Mouse (Mus musculus): ENCODE measurements around the gene Gm4894. TPM values are rescaled to one million over a fixed set of nuclear protein-coding genes. Genes with fewer than 3 reads are reported as not detected.
A peak's percentile ranks its signal among the peaks of the same experiment; 100 is the strongest.

The Gm4894 gene
- total and polyA plus RNA-seq, 3 experiments: not detected

DNA sequence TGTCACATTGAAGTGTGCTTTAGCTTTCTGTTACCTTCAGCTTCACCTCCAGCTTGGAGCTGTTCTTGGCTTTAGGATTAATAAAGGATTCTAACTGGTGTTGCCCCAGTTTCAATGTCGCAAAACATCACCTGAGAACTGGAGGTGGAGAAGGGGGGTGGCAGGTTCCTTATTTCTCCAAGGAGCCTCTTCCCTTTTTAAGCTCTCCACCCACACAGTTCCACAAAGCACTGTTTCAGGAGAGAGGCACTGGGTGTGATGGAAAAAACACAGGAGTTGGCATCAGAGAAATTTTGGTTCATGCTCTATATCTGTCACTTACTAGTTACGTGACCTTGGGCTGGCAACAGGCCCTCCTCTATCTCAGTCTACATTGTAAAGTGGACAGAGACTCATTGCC lies 21.3 kb upstream of the Gm4894 start:
- H3K9me3 ChIP-seq (replicated peaks; ENCODE audit: insufficient read depth, low read length): no peaks in the 10 kb centered on the region
- DNase-seq (ENCODE audit: low read depth, low spot score): no peak
- no peaks in the 10 kb centered on the region for H3K27me3 ChIP-seq (ENCODE audit: control insufficient read depth in 1 of 2, insufficient read depth in 2 of 2, low read length in 2 of 2)
- no peaks in the 10 kb centered on the region for H3K4me1 ChIP-seq (ENCODE audit: control insufficient read depth in 1 of 2, insufficient read depth in 2 of 2, low read length in 2 of 2)
- no peak overlapping the region for H3K9ac ChIP-seq (ENCODE audit: control insufficient read depth, low read depth, low read length, poor library complexity, severe bottlenecking)
- no peak overlapping the region for H3K27ac ChIP-seq (ENCODE audit: control insufficient read depth, low read depth, low read length)
- H3K4me3 ChIP-seq (ENCODE audit: control insufficient read depth in 1 of 2, insufficient read depth in 1 of 2, low read depth in 2 of 2, low read length in 2 of 2): no peak overlapping the region
- H3K36me3 ChIP-seq (ENCODE audit: control insufficient read depth in 1 of 2, insufficient read depth in 2 of 2, low read length in 2 of 2): no peaks in the 10 kb centered on the region
- H3K79me2 ChIP-seq (ENCODE audit: control insufficient read depth, insufficient read depth, low read length, poor library complexity): no peaks in the 10 kb centered on the region
- TF ChIP-seq KAT2A (conservative IDR thresholded peaks at IDR 0.05; ENCODE audit: low read depth, low read length) (no peak), ZMIZ1 (IDR thresholded peaks at IDR 0.05; ENCODE audit: low read depth, low read length) (no peak), HCFC1 (IDR thresholded peaks at IDR 0.05; ENCODE audit: low read depth, low read length) (no peak), E2F4 (IDR thresholded peaks at IDR 0.05; ENCODE audit: borderline replicate concordance, low read depth, low read length) (no peak), NELFE (IDR thresholded peaks at IDR 0.05; ENCODE audit: low read depth, low read length) (no peak), GATA1 (IDR thresholded peaks at IDR 0.05; ENCODE audit: low read depth, low read length) (no peak), TBP (IDR thresholded peaks at IDR 0.05; ENCODE audit: low read depth, low read length) (no peak), POLR2A (IDR thresholded peaks at IDR 0.05; ENCODE audit: control insufficient read depth in 1 of 2, insufficient read depth in 1 of 2, low read depth in 1 of 2, low read length in 2 of 2, poor library complexity in 1 of 2) (no peak), ELF1 (IDR thresholded peaks at IDR 0.05; ENCODE audit: low read depth, low read length) (no peak), MEF2A (IDR thresholded peaks at IDR 0.05; ENCODE audit: extremely low read depth, insufficient replicate concordance, low read depth, low read length, poor library complexity, severe bottlenecking) (no peak), CHD1 (IDR thresholded peaks at IDR 0.05; ENCODE audit: low read depth, low read length) (no peak)

DNA sequence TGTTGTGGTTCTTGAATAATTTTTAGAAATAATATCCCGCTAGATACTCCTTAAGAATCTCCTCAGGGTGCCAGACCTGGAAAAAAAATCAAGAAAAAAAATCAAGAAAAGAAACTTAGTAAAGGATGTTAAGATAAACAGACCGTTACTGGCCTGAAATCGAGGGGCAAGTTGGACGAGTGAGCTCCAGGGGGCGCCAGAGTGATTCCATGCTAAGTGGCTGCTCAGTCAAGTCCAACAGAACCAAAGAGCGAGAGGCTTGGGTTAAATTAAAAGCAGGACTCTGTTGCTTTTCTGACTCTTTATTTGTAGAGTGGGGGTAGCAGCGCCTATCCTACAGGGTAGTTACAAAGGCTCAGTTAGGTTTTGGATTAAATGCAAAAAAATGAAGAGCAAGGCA lies 3.5 kb upstream of the Gm4894 start:
- no peaks in the 10 kb centered on the region for H3K4me1 ChIP-seq (ENCODE audit: control insufficient read depth in 1 of 2, insufficient read depth in 2 of 2, low read length in 2 of 2)
- DNase-seq (ENCODE audit: low read depth, low spot score): peak; percentile 23
- H3K9ac ChIP-seq (ENCODE audit: control insufficient read depth, low read depth, low read length, poor library complexity, severe bottlenecking): no peak overlapping the region
- no peaks in the 10 kb centered on the region for H3K27me3 ChIP-seq (ENCODE audit: control insufficient read depth in 1 of 2, insufficient read depth in 2 of 2, low read length in 2 of 2)
- H3K9me3 ChIP-seq (replicated peaks; ENCODE audit: insufficient read depth, low read length): no peaks in the 10 kb centered on the region
- H3K79me2 ChIP-seq (ENCODE audit: control insufficient read depth, insufficient read depth, low read length, poor library complexity): no peaks in the 10 kb centered on the region
- H3K27ac ChIP-seq (ENCODE audit: control insufficient read depth, low read depth, low read length): no peak overlapping the region
- TF ChIP-seq GABPA (IDR thresholded peaks at IDR 0.05; ENCODE audit: low read depth, low read length) (no peak), NRF1 (IDR thresholded peaks at IDR 0.05; ENCODE audit: insufficient read depth, low read depth, low read length, poor library complexity, severe bottlenecking) (no peak), ZMIZ1 (IDR thresholded peaks at IDR 0.05; ENCODE audit: low read depth, low read length) (no peak), RAD21 (IDR thresholded peaks at IDR 0.05; ENCODE audit: low read depth, low read length) (peak; percentile 23), MAX (IDR thresholded peaks at IDR 0.05; ENCODE audit: low read length) (no peak), CTCF (IDR thresholded peaks at IDR 0.05 in 2 of 3, conservative IDR thresholded peaks at IDR 0.05 in 1 of 3; ENCODE audit: control insufficient read depth in 1 of 3, insufficient read depth in 1 of 3, low read depth in 2 of 3, low read length in 3 of 3, poor library complexity in 1 of 3, severe bottlenecking in 1 of 3) (peak; percentile 16 to 54 (median 37); a peak in 4 of 6 replicates), ELF1 (IDR thresholded peaks at IDR 0.05; ENCODE audit: low read depth, low read length) (no peak), CHD1 (IDR thresholded peaks at IDR 0.05; ENCODE audit: low read depth, low read length) (no peak), BHLHE40 (IDR thresholded peaks at IDR 0.05; ENCODE audit: borderline replicate concordance, low read depth, low read length) (no peak), ZNF384 (IDR thresholded peaks at IDR 0.05; ENCODE audit: low read depth, low read length) (no peak), ZC3H11A (IDR thresholded peaks at IDR 0.05; ENCODE audit: low read depth, low read length) (no peak), SIN3A (IDR thresholded peaks at IDR 0.05; ENCODE audit: low read length) (no peak), USF2 (IDR thresholded peaks at IDR 0.05; ENCODE audit: borderline replicate concordance in 1 of 2, insufficient read depth in 1 of 2, low read depth in 1 of 2, low read length in 2 of 2) (no peak), JUND (IDR thresholded peaks at IDR 0.05; ENCODE audit: low read depth, low read length) (no peak), MEF2A (IDR thresholded peaks at IDR 0.05; ENCODE audit: extremely low read depth, insufficient replicate concordance, low read depth, low read length, poor library complexity, severe bottlenecking) (no peak), GATA1 (IDR thresholded peaks at IDR 0.05; ENCODE audit: low read depth, low read length) (no peak), TAL1 (IDR thresholded peaks at IDR 0.05; ENCODE audit: low read length) (no peak), SMC3 (IDR thresholded peaks at IDR 0.05; ENCODE audit: low read depth, low read length) (peak; percentile 28; the same call in 1 of the 2 replicates), MYC (IDR thresholded peaks at IDR 0.05; ENCODE audit: low read depth, low read length) (no peak)
- H3K4me3 ChIP-seq (ENCODE audit: control insufficient read depth in 1 of 2, insufficient read depth in 1 of 2, low read depth in 2 of 2, low read length in 2 of 2): no peak overlapping the region
- no peaks in the 10 kb centered on the region for H3K36me3 ChIP-seq (ENCODE audit: control insufficient read depth in 1 of 2, insufficient read depth in 2 of 2, low read length in 2 of 2)

All from MEL (cell line).